Mouse (Mus musculus) neural tube, embryonic 14.5 days (tissue): ENCODE results near the gene Ric1. TPM values are rescaled to one million over a fixed set of nuclear protein-coding genes. Genes with fewer than 3 reads are reported as not detected.
"Not testable (repeated sequence)": the region's sequence is repeated elsewhere in the genome, so short reads cannot be mapped to it uniquely, and the experiment has no call there.

Experiments
- ATAC-seq: fragments of 200-750 bp; cut with Nextera tagmentation; 2 replicates; pipeline ENCODE4 v1.8.0; 2017; ENCODE audit warnings: low read depth, mild to moderate bottlenecking, moderate TSS enrichment, moderate library complexity
- H3K27ac ChIP-seq: fragments of 300-500 bp; sonication (generic); 2 replicates; pipeline ENCODE4 v1.5.1; 2014; ENCODE audit warnings: low read depth, mild to moderate bottlenecking, control low read depth, low read length, moderate library complexity, mixed read lengths
- H3K27me3 ChIP-seq: fragments of 300-500 bp; sonication (generic); 2 replicates; pipeline ENCODE4 v1.6.1; 2014; ENCODE audit warnings: low read length; ENCODE audit not compliant: control insufficient read depth, insufficient read depth
- H3K36me3 ChIP-seq: fragments of 300-500 bp; sonication (generic); 2 replicates; pipeline ENCODE4 v1.6.1; 2014; ENCODE audit warnings: low read length, mixed read lengths; ENCODE audit not compliant: control insufficient read depth, insufficient read depth
- H3K4me1 ChIP-seq: fragments of 300-500 bp; sonication (generic); 2 replicates; pipeline ENCODE4 v1.6.1; 2014; ENCODE audit warnings: low read length; ENCODE audit not compliant: control insufficient read depth, insufficient read depth
- H3K4me2 ChIP-seq: fragments of 300-500 bp; sonication (generic); 2 replicates; pipeline ENCODE4 v1.6.1; 2014; ENCODE audit warnings: mild to moderate bottlenecking, low read depth, low read length, control low read depth
- H3K4me3 ChIP-seq: fragments of 300-500 bp; sonication (generic); 2 replicates; pipeline ENCODE4 v1.5.1; 2014; ENCODE audit warnings: low read depth, low read length, control low read depth, mixed read lengths
- H3K9ac ChIP-seq: fragments of 300-500 bp; sonication (generic); replicated peaks from 2 replicates; pipeline ENCODE4 v1.6.1; 2014; ENCODE audit warnings: low read depth, mild to moderate bottlenecking, control low read depth, low read length, mixed read lengths
- H3K9me3 ChIP-seq: fragments of 300-500 bp; sonication (generic); 2 replicates; pipeline ENCODE4 v1.6.1; 2016; ENCODE audit warnings: low read length; ENCODE audit not compliant: control insufficient read depth
- WGBS: fragments of 180-500 bp; shearing (Covaris S2); extraction: QIAGEN DNeasy Blood & Tissue Kit; methylation state at CpG from one replicate; pipeline ENCODE4 v1.1.7; 2014; 5-methylcytosine and 5-hydroxymethylcytosine counted together
- polyA plus RNA-seq: library from polyadenylated mRNA; unstranded; fragments of >200 nt; fragmentation: Nextera tagmentation; extraction: Ambion mirVana; gene quantifications from 2 replicates; pipeline ENCODE4 v1.2.1, GENCODE M21; 2014

Gene Ric1
- polyA plus RNA-seq, 1 experiment from 2014 or later, result 22.7 TPM

DNA sequence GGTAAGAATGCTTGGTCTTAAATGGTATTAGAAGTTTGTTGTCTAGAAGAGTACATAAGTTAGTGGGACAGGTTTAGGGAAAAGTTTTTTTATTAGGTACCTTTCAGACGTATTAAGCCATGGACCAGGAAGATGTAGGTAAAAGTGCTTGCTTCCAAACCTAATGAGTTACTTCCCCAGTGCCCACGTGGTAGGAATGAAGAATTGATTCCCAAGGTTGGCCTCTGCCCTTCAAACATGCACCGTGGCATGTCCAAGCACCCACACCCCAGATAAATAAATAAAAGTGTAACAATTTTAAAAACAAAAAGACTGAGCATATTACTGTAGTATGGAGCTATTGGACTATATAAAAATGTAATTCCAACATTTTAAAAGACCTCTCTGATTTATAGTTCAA, 40.5 kb downstream of the Ric1 start:
- no peaks in the 10 kb centered on the region for H3K9me3 ChIP-seq
- no peaks in the 10 kb centered on the region for H3K4me1 ChIP-seq
- ATAC-seq, result no peak
- H3K27ac ChIP-seq, result no peak overlapping the region
- no peak overlapping the region for H3K9ac ChIP-seq
- H3K4me3 ChIP-seq, result no peak overlapping the region
- H3K4me2 ChIP-seq, result no peak overlapping the region
- H3K27me3 ChIP-seq, result no peaks in the 10 kb centered on the region
- H3K36me3 ChIP-seq, result peaks cover 4% of the 10 kb centered on the region; the same call in 1 of the 2 replicates
- WGBS, result 81% methylated on average over 3 of the region's 3 CpGs

DNA sequence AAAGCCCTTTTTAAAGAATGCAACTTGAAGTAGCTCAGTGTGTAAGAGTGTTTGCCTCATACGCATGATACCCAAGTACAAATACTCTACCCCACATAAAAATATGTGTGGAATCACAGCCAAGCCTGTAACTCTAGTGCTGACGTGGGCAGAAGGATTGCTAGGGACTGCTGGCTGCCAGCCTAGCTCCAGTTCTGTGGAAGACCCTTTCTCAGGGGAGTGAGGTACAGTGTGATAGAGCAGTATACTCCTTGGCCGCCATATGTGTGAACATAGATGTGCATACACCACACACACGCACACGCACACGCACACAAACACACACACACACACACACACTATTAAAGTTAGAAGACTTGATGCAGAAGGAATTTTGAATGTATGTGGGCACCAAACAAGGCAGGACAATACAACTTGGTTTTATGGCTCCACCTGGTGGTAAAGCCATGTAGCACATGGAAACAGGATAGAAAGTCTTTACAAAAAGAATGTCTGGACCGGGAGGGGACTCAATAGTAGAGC, 41.2 kb downstream of the Ric1 start:
- WGBS, result 72% methylated on average over 7 of the region's 7 CpGs
- ATAC-seq, result peak; percentile 61; the same call in 1 of the 2 replicates
- no peak overlapping the region for H3K27ac ChIP-seq

DNA sequence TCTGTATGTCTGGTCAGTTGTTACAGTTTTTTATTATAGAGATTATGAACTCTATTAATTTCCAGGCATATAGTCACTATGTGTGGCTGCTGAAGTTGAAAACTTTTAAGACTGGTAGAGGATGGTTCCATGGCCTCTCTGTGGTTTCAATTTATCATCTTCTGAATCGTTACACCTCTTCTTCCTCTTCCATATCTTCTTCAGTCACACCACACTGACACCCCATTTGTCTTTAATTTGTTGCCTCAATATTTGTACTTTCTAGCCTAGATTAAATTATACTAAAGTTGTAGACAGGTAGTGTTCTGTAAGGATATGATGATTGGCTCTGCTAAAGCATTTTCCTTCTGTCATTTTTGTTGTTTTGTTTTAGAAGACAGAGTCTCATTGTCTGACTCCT, 44.4 kb downstream of the Ric1 start:
- no peak for ATAC-seq

More for the DNA sequence above, 41.2 kb downstream of the Ric1 start:
- Histone ChIP-seq H3K4me1 (no peaks in the 10 kb centered on the region), H3K9ac (no peak overlapping the region), H3K36me3 (peaks cover 4% of the 10 kb centered on the region; the same call in 1 of the 2 replicates), H3K9me3 (no peaks in the 10 kb centered on the region), H3K27me3 (no peaks in the 10 kb centered on the region), H3K4me2 (no peak overlapping the region), H3K4me3 (no peak overlapping the region)

DNA sequence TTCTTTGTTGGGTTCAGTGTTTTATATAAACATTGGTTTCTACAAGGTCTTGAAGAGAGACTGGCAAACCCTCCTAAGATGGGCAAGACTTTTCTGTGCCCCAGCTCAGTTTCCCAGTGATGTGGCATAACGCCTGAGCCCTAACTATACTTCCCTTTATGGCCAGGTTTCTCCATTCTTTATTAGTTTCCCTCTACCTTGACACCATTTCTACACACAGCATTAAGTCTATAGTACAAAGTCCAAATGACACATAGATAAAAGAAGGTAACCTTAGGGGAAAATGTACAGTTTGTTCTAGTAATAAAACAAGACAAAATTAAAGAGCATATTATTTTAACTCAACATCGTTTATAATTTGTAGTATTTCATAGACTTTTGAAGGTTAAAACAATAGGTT, 60.4 kb downstream of the Ric1 start:
- Histone ChIP-seq H3K4me1 (no peaks in the 10 kb centered on the region), H3K9ac (no peak overlapping the region), H3K4me2 (no peak overlapping the region), H3K9me3 (no peaks in the 10 kb centered on the region), H3K27ac (no peak overlapping the region), H3K36me3 (peaks cover 13% of the 10 kb centered on the region), H3K4me3 (no peak overlapping the region), H3K27me3 (no peaks in the 10 kb centered on the region)
- no peak for ATAC-seq
- WGBS, result 91% methylated on average over 2 of the region's 2 CpGs

More for the DNA sequence above, 44.4 kb downstream of the Ric1 start:
- 90% methylated on average over 1 of the region's 1 CpGs for WGBS
- no peaks in the 10 kb centered on the region for H3K9me3 ChIP-seq
- H3K27me3 ChIP-seq, result no peaks in the 10 kb centered on the region
- peaks cover 11% of the 10 kb centered on the region; the same call in 1 of the 2 replicates for H3K36me3 ChIP-seq
- no peaks in the 10 kb centered on the region for H3K4me1 ChIP-seq
- no peak overlapping the region for H3K27ac ChIP-seq
- H3K9ac ChIP-seq, result no peak overlapping the region
- H3K4me2 ChIP-seq, result no peak overlapping the region
- H3K4me3 ChIP-seq, result no peak overlapping the region

DNA sequence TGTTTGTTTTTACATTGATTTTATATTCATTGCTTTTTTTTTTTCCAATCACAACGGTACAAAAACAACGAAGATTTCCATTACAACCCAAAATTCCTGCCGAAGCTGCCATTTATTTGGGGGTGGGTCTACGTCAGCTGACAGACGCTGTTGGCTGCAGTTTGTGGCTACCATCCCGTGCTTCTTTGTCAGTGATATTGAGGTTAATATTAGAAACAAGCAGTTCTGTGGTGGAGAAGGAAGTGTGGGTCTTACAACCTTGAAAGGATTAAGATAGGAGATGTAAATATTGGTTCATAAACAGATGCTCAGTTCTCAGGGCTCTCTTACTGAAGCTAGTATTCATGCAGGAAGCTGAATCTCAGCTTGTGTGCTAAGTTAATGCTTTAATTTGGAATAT, 61.7 kb downstream of the Ric1 start:
- no peak overlapping the region for H3K4me3 ChIP-seq
- H3K9me3 ChIP-seq, result no peaks in the 10 kb centered on the region
- peaks cover 22% of the 10 kb centered on the region for H3K36me3 ChIP-seq
- WGBS, result 84% methylated on average over 6 of the region's 6 CpGs
- no peak overlapping the region for H3K4me2 ChIP-seq
- no peak overlapping the region for H3K9ac ChIP-seq
- ATAC-seq, result no peak
- no peaks in the 10 kb centered on the region for H3K4me1 ChIP-seq
- no peaks in the 10 kb centered on the region for H3K27me3 ChIP-seq
- no peak overlapping the region for H3K27ac ChIP-seq

DNA sequence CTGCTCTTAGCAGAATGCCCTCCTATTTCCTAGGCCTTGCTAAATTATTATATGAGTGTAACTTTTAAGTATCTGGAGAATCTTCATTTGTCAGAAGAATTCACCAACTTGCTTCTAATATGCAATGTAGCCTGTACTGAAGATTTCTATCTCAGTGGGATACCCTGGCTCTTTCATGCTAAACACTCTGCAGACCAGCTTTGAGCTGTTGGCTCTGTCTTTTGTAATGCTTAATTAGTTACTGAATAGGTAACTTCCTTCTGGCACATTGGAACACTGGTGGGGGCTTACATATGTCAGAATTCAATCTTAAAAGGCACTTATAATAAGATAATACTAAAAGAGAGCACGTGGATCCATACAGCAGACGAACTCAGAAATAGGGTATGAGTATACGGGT, 71.7 kb downstream of the Ric1 start:
- WGBS, result 71% methylated on average over 3 of the region's 3 CpGs
- H3K27me3 ChIP-seq, H3K4me3 ChIP-seq, H3K4me2 ChIP-seq, ATAC-seq, H3K9ac ChIP-seq, H3K27ac ChIP-seq, H3K9me3 ChIP-seq, H3K4me1 ChIP-seq: not testable (repeated sequence)
- H3K36me3 ChIP-seq, result peaks cover 14% of the 10 kb centered on the region

DNA sequence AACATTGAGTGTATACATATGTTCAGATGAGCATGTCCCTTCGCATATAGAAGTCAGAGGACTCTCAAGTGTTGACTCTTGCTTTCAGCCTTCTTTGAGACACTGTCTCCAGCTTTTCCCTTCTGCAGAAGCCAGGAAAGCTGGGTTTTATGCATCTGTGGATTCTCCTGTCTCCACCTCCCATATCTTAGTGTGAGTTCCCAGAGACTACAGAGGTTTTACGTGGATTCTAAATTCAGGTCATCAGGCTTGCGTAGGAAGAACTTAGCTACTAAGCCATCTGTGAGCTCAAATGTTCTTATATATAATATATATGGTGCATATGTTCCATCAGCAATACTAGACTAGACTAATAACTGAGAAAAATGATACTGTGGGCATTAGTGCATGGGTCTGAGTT, 74.2 kb downstream of the Ric1 start:
- ATAC-seq, result no peak
- H3K36me3 ChIP-seq, result peaks cover 19% of the 10 kb centered on the region
- H3K4me1 ChIP-seq, result no peaks in the 10 kb centered on the region
- H3K27me3 ChIP-seq, result no peaks in the 10 kb centered on the region
- H3K4me2 ChIP-seq, result no peak overlapping the region
- WGBS, result 97% methylated on average over 3 of the region's 3 CpGs
- H3K9me3 ChIP-seq, result no peaks in the 10 kb centered on the region
- H3K4me3 ChIP-seq, result no peak overlapping the region
- H3K9ac ChIP-seq, result no peak overlapping the region
- H3K27ac ChIP-seq, result no peak overlapping the region

DNA sequence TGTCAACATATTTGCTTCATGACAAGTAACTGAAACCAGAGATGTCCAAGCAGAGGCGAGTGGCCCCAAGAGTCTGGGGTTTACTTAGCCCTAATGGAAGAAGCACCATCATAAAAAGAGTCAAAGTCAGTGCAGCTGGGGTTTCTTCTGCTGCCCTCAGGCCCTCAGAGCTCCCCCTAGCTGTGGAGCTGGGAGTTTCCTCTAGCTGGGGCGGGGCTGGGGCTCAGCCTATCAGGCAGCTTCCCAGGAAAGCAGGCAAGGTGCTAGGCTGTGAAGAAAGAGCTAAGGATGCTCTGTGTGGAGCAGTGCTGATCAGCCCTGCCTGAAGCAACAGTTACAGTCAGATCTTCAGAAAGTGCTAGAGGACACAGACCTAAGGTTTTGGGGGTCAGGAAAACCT, 74.9 kb downstream of the Ric1 start:
- H3K4me3 ChIP-seq, result no peak overlapping the region
- H3K4me2 ChIP-seq, result no peak overlapping the region
- no peaks in the 10 kb centered on the region for H3K9me3 ChIP-seq
- 93% methylated on average over 2 of the region's 2 CpGs for WGBS
- no peak for ATAC-seq
- no peak overlapping the region for H3K27ac ChIP-seq
- H3K4me1 ChIP-seq, result no peaks in the 10 kb centered on the region
- H3K27me3 ChIP-seq, result no peaks in the 10 kb centered on the region
- peaks cover 19% of the 10 kb centered on the region for H3K36me3 ChIP-seq
- H3K9ac ChIP-seq, result no peak overlapping the region

DNA sequence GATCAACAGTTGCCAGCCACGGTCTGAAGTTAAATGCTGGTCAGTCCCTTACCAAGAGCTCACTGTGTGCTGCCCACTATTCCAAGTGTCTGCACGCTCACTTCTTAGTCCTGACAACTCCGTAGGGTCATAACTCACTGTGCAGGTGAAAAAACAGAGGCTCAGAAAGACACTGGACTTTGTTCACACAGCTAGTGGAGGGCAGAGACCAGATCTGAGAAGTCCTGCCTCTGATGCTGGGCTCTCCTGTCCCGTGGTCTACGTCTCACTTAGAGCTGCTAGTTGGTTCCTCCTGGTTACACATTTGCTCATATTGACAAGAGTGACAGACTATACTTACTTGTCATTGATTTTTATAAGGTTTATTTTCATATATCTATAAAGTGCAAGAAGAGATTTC, 76.9 kb downstream of the Ric1 start:
- no peak for ATAC-seq
- peaks cover 36% of the 10 kb centered on the region for H3K36me3 ChIP-seq
- H3K4me1 ChIP-seq, result no peaks in the 10 kb centered on the region
- 91% methylated on average over 5 of the region's 5 CpGs for WGBS
- H3K4me2 ChIP-seq, result no peak overlapping the region
- no peaks in the 10 kb centered on the region for H3K27me3 ChIP-seq
- H3K9me3 ChIP-seq, result no peaks in the 10 kb centered on the region
- no peak overlapping the region for H3K4me3 ChIP-seq
- no peak overlapping the region for H3K27ac ChIP-seq
- no peak overlapping the region for H3K9ac ChIP-seq
